Mouse (Mus musculus) heart, adult 10 weeks (tissue): Measurements from ENCODE around the gene Cdc7. TPM values are rescaled to one million over a fixed set of nuclear protein-coding genes. Genes with fewer than 3 reads are reported as not detected.

Source experiments
- polyA plus RNA-seq: library from polyadenylated mRNA; stranded (reverse); fragments of 350-450 nt; fragmentation: Illumina TruSeq; extraction: RNeasy Lipid Tissue Mini Kit (QIAGEN cat#74804); gene quantifications from one replicate; pipeline ENCODE4 v1.2.3, GENCODE M21; 2014; ENCODE audit warnings: low read depth, low replicate concordance

Gene Cdc7
- polyA plus RNA-seq, result 1.4 TPM

GRCm38 (mm10) chr5:106963584-106964512 lies at the start of gene Cdc7:
Gene Cdc7, plus strand, starts transcription at chr5:106964322.

GRCm38 (mm10) chr5:106925488-106926368 lies 38.4 kb upstream of the Cdc7 start, which contains the start of gene Hfm1:
Gene Hfm1, minus strand, starts transcription at chr5:106926321.

Other genes with a start within 250 kb of the Cdc7 start
- gene Hfm1, start 38.0 kb upstream of the Cdc7 start, polyA plus RNA-seq, result not detected